ENCODE assay signal across 20 mouse cellular contexts in genomic region chr17:8708006-8708405, GRCm38 (mm10).
"Had no signal": no experiment of that assay in that cellular context is flagged by ENCODE, and none has a peak within 500 bp of the region (broad histone marks: within the 10 kb centered on the region; RNA-seq: fewer than 3 reads in every experiment).

No protein-coding gene starts in this region.

- H3K4me2 ChIP-seq: heart, embryonic 12.5 days; hindbrain, embryonic 13.5 days; hindbrain, embryonic 15.5 days; limb, embryonic 12.5 days; limb, embryonic 15.5 days; liver, embryonic 12.5 days had no signal

- H3K27me3 ChIP-seq: heart, embryonic 12.5 days; hindbrain, embryonic 13.5 days; hindbrain, embryonic 15.5 days; limb, embryonic 12.5 days; limb, embryonic 15.5 days; liver, embryonic 12.5 days had no signal

- H3K9me3 ChIP-seq: hindbrain, embryonic 13.5 days; hindbrain, embryonic 15.5 days; limb, embryonic 12.5 days; limb, embryonic 15.5 days; liver, embryonic 12.5 days had no signal

- H3K36me3 ChIP-seq: heart, embryonic 12.5 days; hindbrain, embryonic 13.5 days; hindbrain, embryonic 15.5 days; limb, embryonic 12.5 days; limb, embryonic 15.5 days; liver, embryonic 12.5 days had no signal

- H3K27ac ChIP-seq: heart, adult 2 months; hindbrain, embryonic 13.5 days; hindbrain, embryonic 15.5 days; hindbrain, postnatal 0 days; limb, embryonic 12.5 days; limb, embryonic 15.5 days; liver, embryonic 12.5 days; liver, embryonic 14.5 days had no signal

- ATAC-seq: hindbrain, postnatal 0 days; intestine, embryonic 16.5 days; liver, embryonic 12.5 days had no signal

- DNase-seq: gastrocnemius, postnatal 14 days; gastrocnemius, postnatal 36 days; heart, adult 2 months; heart, postnatal 14 days; heart, postnatal 36 days; kidney, adult 11 months; kidney, postnatal 10 days; layer of hippocampus, adult 9-11 months; layer of hippocampus, postnatal 36 days; left cerebral cortex, postnatal 4 days; lung, adult 18-20 months had no signal

- H3K9ac ChIP-seq: heart, embryonic 12.5 days; hindbrain, embryonic 13.5 days; hindbrain, embryonic 15.5 days; limb, embryonic 12.5 days; limb, embryonic 15.5 days; liver, embryonic 12.5 days; liver, embryonic 14.5 days had no signal

- H3K4me1 ChIP-seq: heart, embryonic 12.5 days; hindbrain, embryonic 13.5 days; hindbrain, embryonic 15.5 days; liver, embryonic 12.5 days had no signal

- H3K4me3 ChIP-seq: heart, adult 2 months; heart, embryonic 12.5 days; hindbrain, embryonic 13.5 days; hindbrain, embryonic 15.5 days; limb, embryonic 12.5 days; limb, embryonic 15.5 days; liver, embryonic 12.5 days had no signal
